Mouse (Mus musculus) cerebellum, postnatal 14 days (tissue): ENCODE measurements at regions not wholly inside any gene's neighbourhood (a gene's known extent, or its start where the extent isn't known, plus 50 kb on each side); places are given as distances from the start of the nearest gene placed in this dataset.
A peak's percentile ranks its signal among the peaks of the same experiment; 100 is the strongest.

Source experiments
- DNase-seq, 2 experiments: peaks; one replicate each; pipeline ENCODE4 v3.0.0; 2021; ENCODE audit warnings: mixed read lengths in 2 of 2

GRCm38 (mm10) chr4:103421541-103421951, 107.9 kb downstream of the Oma1 start:
- no peak for DNase-seq

- DNase-seq = peak; percentile 47 to 55
Observed at GRCm38 (mm10) chr4:103441383-103441782, 127.8 kb downstream of the Oma1 start.

GRCm38 (mm10) chr4:103441955-103442354, 128.3 kb downstream of the Oma1 start:
- DNase-seq = no peak

GRCm38 (mm10) chr4:103449276-103449675, 135.7 kb downstream of the Oma1 start:
- no peak for DNase-seq

- DNase-seq = no peak
Observed at GRCm38 (mm10) chr4:103450121-103450520, 136.5 kb downstream of the Oma1 start.

GRCm38 (mm10) chr4:103455458-103455857, 141.8 kb downstream of the Oma1 start:
- DNase-seq = peak in 1 of 2 experiments; percentile 25

- DNase-seq = no peak
Observed at GRCm38 (mm10) chr4:103466019-103466589, 152.5 kb downstream of the Oma1 start.

- DNase-seq = no peak
Observed at GRCm38 (mm10) chr4:103475596-103475995, 143.6 kb upstream of the Dab1 start.

GRCm38 (mm10) chr4:103486140-103486965, 132.8 kb upstream of the Dab1 start:
- no peak for DNase-seq

GRCm38 (mm10) chr4:103508435-103508834, 110.7 kb upstream of the Dab1 start:
- peak; percentile 62 to 64 for DNase-seq

- peak; percentile 32 to 43 for DNase-seq
Observed at GRCm38 (mm10) chr4:103512901-103513300, 106.3 kb upstream of the Dab1 start.

GRCm38 (mm10) chr4:103521870-103522609, 97.1 kb upstream of the Dab1 start:
- DNase-seq = no peak

- DNase-seq = no peak
Observed at GRCm38 (mm10) chr4:103536534-103537265, 82.5 kb upstream of the Dab1 start.

- no peak for DNase-seq
Observed at GRCm38 (mm10) chr4:103540960-103541359, 78.2 kb upstream of the Dab1 start.

- DNase-seq = peak; percentile 57 to 81
Observed at GRCm38 (mm10) chr4:103547297-103547696, 71.9 kb upstream of the Dab1 start.

GRCm38 (mm10) chr4:103552476-103552875, 66.7 kb upstream of the Dab1 start:
- no peak for DNase-seq

GRCm38 (mm10) chr4:103553188-103553587, 66.0 kb upstream of the Dab1 start:
- DNase-seq = no peak

GRCm38 (mm10) chr4:103554597-103554996, 64.6 kb upstream of the Dab1 start:
- DNase-seq = no peak
